Mouse (Mus musculus) spleen, adult 2 months (tissue): ENCODE measurements around the gene Clec16a.

Experiments
- CTCF ChIP-seq: fragments of 200-500 bp; IDR thresholded peaks from 2 replicates; pipeline ENCODE4 v1.5.1; 2011; ENCODE audit warnings: mild to moderate bottlenecking, inconsistent platforms; ENCODE audit not compliant: insufficient read depth, insufficient read length, insufficient replicate concordance; ENCODE audit errors: extremely low read depth
- POLR2A ChIP-seq: fragments of 200-500 bp; IDR thresholded peaks from 2 replicates; pipeline ENCODE4 v1.6.1; 2011; ENCODE audit warnings: low read depth, low read length, inconsistent platforms

DNA sequence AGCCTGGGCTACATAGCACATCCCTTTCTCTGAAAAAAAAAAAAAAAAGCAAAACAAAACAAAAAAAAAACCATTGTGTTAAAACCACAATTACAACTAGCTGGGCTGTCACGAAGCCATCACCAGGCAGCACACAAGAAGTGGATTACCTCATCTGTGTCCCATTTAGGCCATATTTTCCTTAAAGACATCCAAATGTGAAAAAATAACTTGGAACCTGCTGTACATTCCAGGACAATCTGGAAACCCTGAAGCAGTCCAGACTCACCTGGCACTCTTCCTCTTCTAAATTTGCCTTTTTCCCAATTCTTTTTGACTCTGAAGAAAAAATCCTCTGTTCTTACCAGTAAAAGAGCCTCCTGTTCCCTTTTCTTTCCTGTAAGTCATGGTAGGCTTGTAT lies 166.4 kb downstream of the Clec16a start:
- TF ChIP-seq POLR2A (no peak), CTCF (no peak)
